Mouse (Mus musculus): ENCODE measurements at regions not wholly inside any gene's neighbourhood (a gene's known extent, or its start where the extent isn't known, plus 50 kb on each side); places are given as distances from the start of the nearest gene placed in this dataset.

DNA sequence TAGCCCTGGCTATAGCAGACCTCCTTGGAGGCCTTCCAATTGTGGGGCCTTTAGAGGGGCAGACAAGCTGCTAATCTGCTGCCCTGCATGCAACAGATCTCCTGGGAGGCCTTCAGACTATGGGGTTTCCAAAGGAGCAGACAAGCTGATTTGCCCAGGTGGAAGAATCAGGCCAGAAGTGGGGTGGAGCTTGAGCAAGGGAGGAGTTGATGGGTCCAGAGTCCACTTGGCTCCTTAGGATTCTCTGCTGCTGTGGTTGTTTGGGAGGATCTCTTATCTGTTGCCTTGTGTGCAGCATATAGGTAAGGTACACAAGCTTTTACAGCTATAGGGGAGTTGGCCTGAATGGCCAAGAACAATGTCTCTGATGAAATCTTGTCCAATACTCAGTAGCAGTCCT is 103.7 kb upstream of the Gm4985 start:
- in situ Hi-C loops (cut with MboI; ENCODE audit: low pct_unique_long_range_greater_than_20kb in 1 of 2, low sequenced_read_pairs in 2 of 2, unreplicated experiment in 1 of 2), result no loop called here

- in situ Hi-C loops (cut with MboI; ENCODE audit: low pct_unique_long_range_greater_than_20kb in 1 of 2, low sequenced_read_pairs in 2 of 2, unreplicated experiment in 1 of 2), result loop anchor here in 1 of 2 experiments (10.0 kb wide), 1 partner anchor 67 kb away; no protein-coding TSS in a partner anchor
Observed at GRCm38 (mm10) chrX:24012162-24012561, 53.4 kb upstream of the Gm4985 start.

Data from mouse embryonic stem cell (cell line).